Mouse (Mus musculus) lung, postnatal 0 days (tissue): ENCODE results near the gene Nid1.
"Not testable (repeated sequence)": the region's sequence is repeated elsewhere in the genome, so short reads cannot be mapped to it uniquely, and the experiment has no call there.

Experiments used
- CTCF ChIP-seq: IDR thresholded peaks from 2 replicates; pipeline ENCODE4 v1.5.1; 2016; ENCODE audit warnings: antibody characterized with exemption, mild to moderate bottlenecking
- EP300 ChIP-seq: IDR thresholded peaks from 2 replicates; pipeline ENCODE4 v1.6.1; 2016; ENCODE audit warnings: antibody characterized with exemption, mild to moderate bottlenecking, control low read depth

DNA sequence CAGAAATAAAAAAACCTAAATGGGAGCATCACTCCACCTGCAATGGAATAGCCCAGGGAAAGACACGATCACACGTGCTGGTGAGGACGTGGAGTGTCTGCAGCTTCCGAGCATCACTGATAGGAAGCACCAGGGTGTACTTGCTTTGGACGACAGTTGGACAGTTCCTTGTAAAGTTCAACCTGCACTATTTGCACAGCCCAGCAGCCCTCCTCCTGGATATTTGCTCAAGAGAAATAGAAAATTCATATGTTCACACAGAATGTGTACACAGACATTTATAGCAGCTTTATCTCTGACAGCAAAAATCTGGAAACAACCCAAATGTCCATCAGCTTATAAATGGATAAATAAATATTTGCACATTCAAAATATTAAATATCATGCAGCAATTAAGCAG, 14.1 kb upstream of the Nid1 start:
- not testable (repeated sequence) for TF ChIP-seq CTCF, EP300
